Mouse (Mus musculus): ENCODE results near the gene Cyp24a1. TPM values are rescaled to one million over a fixed set of nuclear protein-coding genes. Genes with fewer than 3 reads are reported as not detected.

The Cyp24a1 gene
- polyA plus RNA-seq, 1 experiment from 2014 or later = not detected

- H3K9me3 ChIP-seq (ENCODE audit: control insufficient read depth, low read length) = no peaks in the 10 kb centered on the region
- no peak overlapping the region for H3K4me2 ChIP-seq (ENCODE audit: low read depth, low read length)
- H3K4me3 ChIP-seq (ENCODE audit: low read depth, low read length) = no peak overlapping the region
- H3K27ac ChIP-seq (replicated peaks; ENCODE audit: low read depth, low read length) = no peak overlapping the region
- no peaks in the 10 kb centered on the region for H3K27me3 ChIP-seq (replicated peaks; ENCODE audit: control insufficient read depth, insufficient read depth, low read length)
- DNase-seq (ENCODE audit: low spot score) (no peak), ATAC-seq (ENCODE audit: low read depth) (no peak)
- no peak overlapping the region for H3K9ac ChIP-seq (ENCODE audit: low read depth, low read length)
- H3K36me3 ChIP-seq (ENCODE audit: control insufficient read depth, insufficient read depth, low read length) = no peaks in the 10 kb centered on the region
- H3K4me1 ChIP-seq (ENCODE audit: control insufficient read depth, insufficient read depth, low read length) = peaks cover 6% of the 10 kb centered on the region
- WGBS = 67% methylated on average over 3 of the region's 3 CpGs
Observed at GRCm38 (mm10) chr2:170442535-170442934, 54.4 kb downstream of the Cyp24a1 start.

GRCm38 (mm10) chr2:170438782-170439181 lies 58.2 kb downstream of the Cyp24a1 start:
- Histone ChIP-seq H3K4me3 (ENCODE audit: low read depth, low read length) (no peak overlapping the region), H3K27me3 (replicated peaks; ENCODE audit: control insufficient read depth, insufficient read depth, low read length) (no peaks in the 10 kb centered on the region), H3K4me1 (ENCODE audit: control insufficient read depth, insufficient read depth, low read length) (peaks cover 6% of the 10 kb centered on the region), H3K27ac (replicated peaks; ENCODE audit: low read depth, low read length) (no peak overlapping the region), H3K36me3 (ENCODE audit: control insufficient read depth, insufficient read depth, low read length) (no peaks in the 10 kb centered on the region), H3K9me3 (ENCODE audit: control insufficient read depth, low read length) (no peaks in the 10 kb centered on the region), H3K9ac (ENCODE audit: low read depth, low read length) (no peak overlapping the region), H3K4me2 (ENCODE audit: low read depth, low read length) (no peak overlapping the region)
- WGBS = 26% methylated on average over 13 of the region's 13 CpGs
- no peak for DNase-seq (ENCODE audit: low spot score)
- no peak for ATAC-seq (ENCODE audit: low read depth)

- H3K4me1 ChIP-seq (ENCODE audit: control insufficient read depth, insufficient read depth, low read length) = peaks cover 6% of the 10 kb centered on the region
- no peak for ATAC-seq (ENCODE audit: low read depth)
- WGBS = 67% methylated on average over 4 of the region's 4 CpGs
Observed at GRCm38 (mm10) chr2:170436204-170436603, 60.7 kb downstream of the Cyp24a1 start.

More at GRCm38 (mm10) chr2:170436204-170436603, 60.7 kb downstream of the Cyp24a1 start:
- H3K36me3 ChIP-seq (ENCODE audit: control insufficient read depth, insufficient read depth, low read length) = no peaks in the 10 kb centered on the region
- H3K9me3 ChIP-seq (ENCODE audit: control insufficient read depth, low read length) = no peaks in the 10 kb centered on the region
- no peak for DNase-seq (ENCODE audit: low spot score)
- no peak overlapping the region for H3K4me2 ChIP-seq (ENCODE audit: low read depth, low read length)
- no peak overlapping the region for H3K4me3 ChIP-seq (ENCODE audit: low read depth, low read length)
- H3K9ac ChIP-seq (ENCODE audit: low read depth, low read length) = no peak overlapping the region
- H3K27me3 ChIP-seq (replicated peaks; ENCODE audit: control insufficient read depth, insufficient read depth, low read length) = no peaks in the 10 kb centered on the region
- no peak overlapping the region for H3K27ac ChIP-seq (replicated peaks; ENCODE audit: low read depth, low read length)

Other genes with a start within 250 kb of the Cyp24a1 start
- 0.90 and 2.5 TPM in 2 replicates for gene Bcas1, start 69.3 kb downstream of the Cyp24a1 start, polyA plus RNA-seq (2014; fragmentation: Nextera tagmentation; extraction: Ambion mirVana)
- 82.4 and 87.6 TPM in 2 replicates for gene Pfdn4, start 717 bp downstream of the Cyp24a1 start, polyA plus RNA-seq (2014; fragmentation: Nextera tagmentation; extraction: Ambion mirVana)
- gene 4930470P17Rik, start 104.9 kb upstream of the Cyp24a1 start, polyA plus RNA-seq (2014; fragmentation: Nextera tagmentation; extraction: Ambion mirVana) = not detected in 2 replicates
- 16.8 and 18.6 TPM in 2 replicates for gene Dok5, start 234.7 kb upstream of the Cyp24a1 start, polyA plus RNA-seq (2014; fragmentation: Nextera tagmentation; extraction: Ambion mirVana)